Mouse (Mus musculus): ENCODE results near the gene Pum2.
"Not testable (repeated sequence)": the region's sequence is repeated elsewhere in the genome, so short reads cannot be mapped to it uniquely, and the experiment has no call there.

Gene Pum2

GRCm38 (mm10) chr12:8673974-8674306 is at the start of gene Pum2:
Pum2 (plus strand) TSS chr12:8674134.
- DNase-seq, result peak; percentile 89

GRCm38 (mm10) chr12:8629537-8629936 is 44.4 kb upstream of the Pum2 start:
- DNase-seq, result no peak

- DNase-seq, result no peak
Measured at GRCm38 (mm10) chr12:8631691-8632090, 42.2 kb upstream of the Pum2 start.

GRCm38 (mm10) chr12:8632737-8633365 is 41.1 kb upstream of the Pum2 start:
- no peak for DNase-seq

- no peak for DNase-seq
Measured at GRCm38 (mm10) chr12:8634306-8634705, 39.6 kb upstream of the Pum2 start.

GRCm38 (mm10) chr12:8635546-8635945 is 38.4 kb upstream of the Pum2 start:
- DNase-seq, result no peak

GRCm38 (mm10) chr12:8636945-8637344 is 37.0 kb upstream of the Pum2 start:
- DNase-seq, result no peak

- peak; percentile 61 to 77 for DNase-seq
Measured at GRCm38 (mm10) chr12:8638411-8639087, 35.4 kb upstream of the Pum2 start.

GRCm38 (mm10) chr12:8640186-8640585 is 33.7 kb upstream of the Pum2 start:
- peak in 1 of 2 experiments; percentile 15 for DNase-seq

- DNase-seq, result peak; percentile 96 to 99
Measured at GRCm38 (mm10) chr12:8640711-8641424, 33.1 kb upstream of the Pum2 start.

- DNase-seq, result peak in 1 of 2 experiments; percentile 10
Measured at GRCm38 (mm10) chr12:8641425-8641735, 32.6 kb upstream of the Pum2 start.

GRCm38 (mm10) chr12:8648211-8648610 is 25.7 kb upstream of the Pum2 start:
- DNase-seq, result not testable (repeated sequence)

- not testable (repeated sequence) for DNase-seq
Measured at GRCm38 (mm10) chr12:8650027-8650426, 23.9 kb upstream of the Pum2 start.

- DNase-seq, result no peak
Measured at GRCm38 (mm10) chr12:8656596-8656995, 17.3 kb upstream of the Pum2 start.

- no peak for DNase-seq
Measured at GRCm38 (mm10) chr12:8657116-8657515, 16.8 kb upstream of the Pum2 start.

GRCm38 (mm10) chr12:8657629-8658366 is 16.1 kb upstream of the Pum2 start:
- no peak for DNase-seq

GRCm38 (mm10) chr12:8659406-8660279 is 14.3 kb upstream of the Pum2 start:
- DNase-seq, result no peak

GRCm38 (mm10) chr12:8661747-8662146 is 12.2 kb upstream of the Pum2 start:
- DNase-seq, result no peak

- no peak for DNase-seq
Measured at GRCm38 (mm10) chr12:8662175-8662574, 11.8 kb upstream of the Pum2 start.

GRCm38 (mm10) chr12:8662721-8663120 is 11.2 kb upstream of the Pum2 start:
- no peak for DNase-seq

GRCm38 (mm10) chr12:8667473-8668255 is 6.3 kb upstream of the Pum2 start:
- DNase-seq, result no peak

- DNase-seq, result no peak
Measured at GRCm38 (mm10) chr12:8669421-8669820, 4.5 kb upstream of the Pum2 start.

All from kidney, adult 8-10 months (tissue).